Mouse (Mus musculus): ENCODE measurements around the gene Tk2. TPM values are rescaled to one million over a fixed set of nuclear protein-coding genes. Genes with fewer than 3 reads are reported as not detected.

Gene Tk2
- polyA plus RNA-seq, 1 experiment from 2014 or later = 37.8 TPM

DNA sequence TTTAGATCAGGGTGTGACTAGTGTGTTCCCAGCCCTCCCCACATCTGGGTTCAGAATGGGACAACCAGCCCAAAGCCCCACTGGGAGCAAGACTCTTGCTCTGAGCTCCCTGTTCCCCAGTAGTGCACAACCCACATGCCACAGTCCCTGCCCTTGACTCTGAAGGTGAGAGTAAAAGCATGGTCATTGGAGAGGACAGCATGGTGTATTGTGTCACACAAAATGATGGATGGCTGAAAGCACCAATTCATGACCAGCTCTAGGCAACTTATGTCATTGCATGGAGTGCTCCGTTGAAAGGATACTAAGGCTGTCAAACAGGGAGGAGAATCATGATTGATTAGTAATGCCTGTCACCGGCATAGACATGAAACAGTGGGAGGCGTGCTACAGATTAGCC is 43.1 kb downstream of the Tk2 start:
- Histone ChIP-seq H3K27ac (no peak overlapping the region), H3K4me1 (no peaks in the 10 kb centered on the region), H3K9ac (no peak overlapping the region), H3K36me3 (no peaks in the 10 kb centered on the region), H3K27me3 (0 out of 2 replicates have a peak, but pooled peaks cover 9% of the 10 kb centered on the region), H3K4me2 (replicated peaks) (no peak overlapping the region), H3K9me3 (replicated peaks) (no peaks in the 10 kb centered on the region), H3K4me3 (no peak overlapping the region)
- peak; percentile 40; the same call in 1 of the 2 replicates for ATAC-seq (ENCODE audit: low FRiP score)
- 43% methylated on average over 3 of the region's 3 CpGs for WGBS

DNA sequence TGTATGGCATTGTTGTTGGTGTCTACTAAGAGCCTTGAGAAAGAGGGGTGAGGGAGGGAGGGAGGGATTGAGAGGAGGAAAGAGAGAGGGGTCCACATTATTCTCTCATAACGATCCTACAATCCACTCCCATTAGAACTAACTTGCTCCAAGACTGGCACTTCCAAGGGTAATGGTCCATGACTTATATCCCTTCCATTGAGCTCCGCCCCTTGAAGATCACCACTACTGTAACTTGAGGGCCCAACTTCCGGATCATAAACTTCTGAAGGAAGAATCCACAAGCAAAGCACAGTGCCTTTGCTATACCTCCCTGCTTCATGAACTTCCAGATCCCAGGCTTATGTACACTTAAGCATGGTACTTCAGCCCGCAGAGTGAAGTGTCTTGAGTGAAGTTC is 46.0 kb downstream of the Tk2 start:
- no peak overlapping the region for H3K4me3 ChIP-seq
- no peaks in the 10 kb centered on the region for H3K4me1 ChIP-seq
- H3K9ac ChIP-seq = no peak overlapping the region
- no peaks in the 10 kb centered on the region for H3K9me3 ChIP-seq (replicated peaks)
- no peak overlapping the region for H3K4me2 ChIP-seq (replicated peaks)
- ATAC-seq (ENCODE audit: low FRiP score) = no peak
- H3K27me3 ChIP-seq = 0 out of 2 replicates have a peak, but pooled peaks cover 9% of the 10 kb centered on the region
- H3K36me3 ChIP-seq = no peaks in the 10 kb centered on the region
- 94% methylated on average over 4 of the region's 4 CpGs for WGBS
- no peak overlapping the region for H3K27ac ChIP-seq

DNA sequence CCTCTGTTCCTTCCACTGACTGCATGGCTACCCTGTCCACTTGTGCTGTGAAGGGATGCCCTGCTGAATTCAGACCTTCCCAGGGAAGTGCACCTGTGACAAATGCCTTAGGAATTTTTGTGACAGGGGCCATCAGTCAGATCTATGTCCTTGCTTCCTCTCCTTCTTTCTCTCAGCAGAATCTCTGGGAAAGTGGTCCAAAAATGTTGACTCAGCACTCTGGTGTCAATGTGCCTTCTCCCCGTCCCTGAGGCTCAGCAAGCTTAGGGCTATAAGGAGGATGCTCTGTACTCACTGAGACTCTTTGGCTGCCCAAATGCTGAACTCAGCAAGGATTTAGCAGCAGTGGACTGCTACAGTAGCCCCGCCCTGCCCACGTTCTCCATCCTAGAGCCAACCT is 46.7 kb downstream of the Tk2 start:
- 76% methylated on average over 3 of the region's 3 CpGs for WGBS
- Histone ChIP-seq H3K4me1 (no peaks in the 10 kb centered on the region), H3K27ac (no peak overlapping the region), H3K4me2 (replicated peaks) (no peak overlapping the region), H3K9ac (no peak overlapping the region), H3K27me3 (0 out of 2 replicates have a peak, but pooled peaks cover 9% of the 10 kb centered on the region), H3K9me3 (replicated peaks) (no peaks in the 10 kb centered on the region), H3K4me3 (no peak overlapping the region), H3K36me3 (no peaks in the 10 kb centered on the region)
- no peak for ATAC-seq (ENCODE audit: low FRiP score)

DNA sequence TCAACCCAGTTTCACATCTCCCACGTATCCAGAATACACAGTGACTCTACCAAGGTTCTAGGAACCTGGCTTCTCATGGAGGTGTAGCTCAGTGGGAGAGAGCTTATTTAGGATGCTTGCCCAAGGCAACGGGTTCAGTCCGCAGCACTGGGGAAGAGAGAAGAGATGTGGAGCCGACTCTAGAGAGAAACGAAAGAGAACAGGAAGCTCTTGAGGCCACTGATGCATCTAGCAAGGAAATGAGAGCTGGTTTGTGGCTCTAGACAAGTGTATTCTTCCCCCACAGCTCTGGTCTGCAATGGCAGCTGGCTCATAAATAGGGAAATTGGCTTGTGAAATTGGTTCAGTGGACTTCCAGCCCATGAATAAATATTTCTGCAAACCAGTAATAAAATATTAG is 48.6 kb downstream of the Tk2 start:
- no peak for ATAC-seq (ENCODE audit: low FRiP score)
- no peaks in the 10 kb centered on the region for H3K36me3 ChIP-seq
- H3K27ac ChIP-seq = no peak overlapping the region
- no peaks in the 10 kb centered on the region for H3K4me1 ChIP-seq
- WGBS = 79% methylated on average over 5 of the region's 5 CpGs
- no peaks in the 10 kb centered on the region for H3K9me3 ChIP-seq (replicated peaks)
- H3K27me3 ChIP-seq = 0 out of 2 replicates have a peak, but pooled peaks cover 9% of the 10 kb centered on the region
- no peak overlapping the region for H3K4me3 ChIP-seq
- no peak overlapping the region for H3K9ac ChIP-seq
- no peak overlapping the region for H3K4me2 ChIP-seq (replicated peaks)

DNA sequence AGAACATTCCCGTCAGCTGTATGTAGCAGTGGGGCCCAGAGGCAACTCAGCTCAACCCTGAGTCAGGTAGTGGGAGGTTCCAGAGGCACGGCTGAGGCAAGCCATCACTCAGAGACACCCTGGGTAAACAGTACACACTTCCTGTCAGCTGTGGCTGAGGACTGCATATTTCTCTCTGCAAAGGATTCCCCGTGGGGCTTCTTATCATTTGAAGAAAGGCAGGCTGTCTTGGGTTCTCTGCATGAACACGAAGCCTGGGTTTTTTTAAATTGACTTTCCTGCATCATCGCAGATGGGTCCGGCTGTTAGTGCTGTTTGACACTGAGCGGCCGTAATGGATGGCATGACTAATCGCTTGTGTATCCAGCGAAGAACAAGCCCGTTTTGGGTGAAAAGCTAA is 56.9 kb downstream of the Tk2 start:
- H3K4me2 ChIP-seq (replicated peaks) = no peak overlapping the region
- no peak overlapping the region for H3K4me3 ChIP-seq
- H3K36me3 ChIP-seq = no peaks in the 10 kb centered on the region
- H3K27me3 ChIP-seq = peaks cover 7% of the 10 kb centered on the region
- 0 out of 2 replicates have a peak, but pooled peaks cover 6% of the 10 kb centered on the region for H3K9me3 ChIP-seq (replicated peaks)
- peaks cover 5% of the 10 kb centered on the region for H3K4me1 ChIP-seq
- WGBS = 19% methylated on average over 11 of the region's 11 CpGs
- H3K27ac ChIP-seq = peak overlapping the region; percentile 58
- H3K9ac ChIP-seq = no peak overlapping the region
- peak; percentile 85 for ATAC-seq (ENCODE audit: low FRiP score)

DNA sequence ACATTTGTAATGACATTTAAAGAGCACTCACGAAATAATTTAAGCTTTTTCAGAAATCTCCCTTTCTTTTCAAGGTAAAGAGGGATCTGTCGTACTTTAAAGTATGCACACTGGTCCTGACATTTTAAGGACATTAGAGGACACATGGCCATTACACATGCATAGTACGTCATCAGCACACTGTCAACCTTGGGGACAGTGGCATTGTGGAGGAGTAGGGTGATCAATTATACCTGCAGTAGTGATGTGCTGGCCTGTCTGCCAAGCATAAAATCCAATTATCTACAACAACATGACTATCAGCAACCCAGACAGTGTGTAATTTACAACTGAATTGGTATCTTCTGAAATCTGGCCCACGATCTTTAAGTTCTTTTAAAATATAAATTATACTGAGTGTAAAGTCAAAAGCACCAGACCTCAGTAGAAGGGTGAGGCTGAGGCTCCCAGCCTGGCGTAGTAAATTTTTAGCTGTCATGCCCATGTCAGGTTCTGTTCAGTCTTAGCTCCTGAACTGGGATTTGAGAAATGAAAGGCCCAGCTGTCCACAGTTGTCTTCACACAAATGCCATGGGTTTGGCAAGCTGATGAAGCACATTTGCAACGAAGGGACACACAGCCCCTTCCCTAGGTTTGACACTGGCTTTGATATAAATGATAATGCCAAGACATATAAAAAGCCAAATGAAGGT is 57.4 kb downstream of the Tk2 start:
- ATAC-seq (ENCODE audit: low FRiP score) = peak; percentile 55
- H3K4me1 ChIP-seq = peaks cover 5% of the 10 kb centered on the region
- H3K36me3 ChIP-seq = no peaks in the 10 kb centered on the region
- peaks cover 7% of the 10 kb centered on the region for H3K27me3 ChIP-seq
- no peak overlapping the region for H3K4me2 ChIP-seq (replicated peaks)
- 0 out of 2 replicates have a peak, but pooled peaks cover 6% of the 10 kb centered on the region for H3K9me3 ChIP-seq (replicated peaks)
- H3K4me3 ChIP-seq = no peak overlapping the region
- H3K9ac ChIP-seq = no peak overlapping the region
- H3K27ac ChIP-seq = peak overlapping the region; percentile 58
- 58% methylated on average over 6 of the region's 6 CpGs for WGBS

DNA sequence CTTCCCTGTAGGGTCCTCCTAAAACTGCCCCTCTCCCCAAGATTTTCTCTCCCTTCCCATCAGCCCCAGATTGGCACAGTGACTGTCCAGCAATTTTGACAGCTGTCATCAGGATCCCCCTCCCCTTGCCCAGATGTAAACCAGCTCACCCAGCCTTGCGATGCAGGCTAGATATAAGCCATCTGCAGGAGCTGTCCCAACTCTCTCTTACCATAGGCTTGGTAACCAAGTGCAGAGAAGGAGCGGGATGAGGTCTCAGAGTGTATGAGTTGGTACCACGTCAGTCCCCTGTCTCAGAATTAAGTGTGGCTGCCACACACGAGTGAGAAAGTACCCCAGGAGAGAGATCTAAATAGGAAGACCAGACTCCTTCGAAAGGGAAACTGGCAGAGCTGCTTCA is 59.9 kb downstream of the Tk2 start:
- H3K36me3 ChIP-seq = no peaks in the 10 kb centered on the region
- peaks cover 7% of the 10 kb centered on the region for H3K27me3 ChIP-seq
- ATAC-seq (ENCODE audit: low FRiP score) = no peak
- 0 out of 2 replicates have a peak, but pooled peaks cover 5% of the 10 kb centered on the region for H3K9me3 ChIP-seq (replicated peaks)
- peaks cover 12% of the 10 kb centered on the region for H3K4me1 ChIP-seq
- H3K9ac ChIP-seq = no peak overlapping the region
- no peak overlapping the region for H3K4me3 ChIP-seq
- WGBS = 65% methylated on average over 5 of the region's 5 CpGs
- H3K4me2 ChIP-seq (replicated peaks) = no peak overlapping the region
- no peak overlapping the region for H3K27ac ChIP-seq

DNA sequence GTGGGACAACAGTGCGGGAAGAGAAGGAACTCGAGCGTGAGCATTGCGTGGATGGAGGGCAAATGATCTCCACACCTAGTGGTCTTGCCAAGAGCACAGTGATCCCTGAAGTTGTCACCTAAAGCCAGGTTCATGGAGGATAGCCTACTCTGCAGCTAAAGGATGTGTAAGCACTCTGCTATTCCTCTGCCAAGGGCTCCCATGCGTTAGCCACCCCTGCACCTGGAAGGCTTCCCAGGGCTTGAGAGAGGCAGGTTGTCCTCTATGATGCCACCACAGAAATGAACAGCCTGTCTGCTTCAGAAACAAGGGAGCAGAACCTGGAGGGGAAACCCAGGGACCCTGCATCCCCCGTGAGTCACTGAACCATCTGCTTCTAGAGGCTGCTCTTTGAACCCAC is 60.7 kb downstream of the Tk2 start:
- Histone ChIP-seq H3K27me3 (peaks cover 7% of the 10 kb centered on the region), H3K4me1 (peaks cover 12% of the 10 kb centered on the region), H3K4me3 (no peak overlapping the region), H3K9me3 (replicated peaks) (no peaks in the 10 kb centered on the region), H3K9ac (no peak overlapping the region), H3K36me3 (no peaks in the 10 kb centered on the region), H3K27ac (no peak overlapping the region), H3K4me2 (replicated peaks) (no peak overlapping the region)
- WGBS = 88% methylated on average over 6 of the region's 6 CpGs
- no peak for ATAC-seq (ENCODE audit: low FRiP score)

DNA sequence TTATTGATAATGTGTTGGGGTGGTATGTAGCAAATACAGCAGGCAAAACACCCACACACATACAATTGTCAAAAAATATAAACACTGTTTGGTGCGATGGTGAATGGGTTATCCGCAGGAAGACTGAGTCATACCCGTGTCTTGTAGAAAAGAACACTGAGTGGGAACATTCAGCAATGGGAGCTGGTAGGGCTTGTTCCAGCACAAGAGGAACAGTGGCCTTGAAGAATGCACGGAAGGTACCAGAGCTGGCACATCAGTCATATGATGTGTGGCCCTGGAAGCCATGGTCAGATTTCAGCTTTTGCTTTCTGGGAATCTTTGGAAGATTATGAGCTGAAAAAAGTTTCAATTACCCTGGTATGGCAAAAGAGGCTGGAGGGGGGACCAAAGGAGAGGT is 61.5 kb downstream of the Tk2 start:
- no peak overlapping the region for H3K4me2 ChIP-seq (replicated peaks)
- ATAC-seq (ENCODE audit: low FRiP score) = no peak

DNA sequence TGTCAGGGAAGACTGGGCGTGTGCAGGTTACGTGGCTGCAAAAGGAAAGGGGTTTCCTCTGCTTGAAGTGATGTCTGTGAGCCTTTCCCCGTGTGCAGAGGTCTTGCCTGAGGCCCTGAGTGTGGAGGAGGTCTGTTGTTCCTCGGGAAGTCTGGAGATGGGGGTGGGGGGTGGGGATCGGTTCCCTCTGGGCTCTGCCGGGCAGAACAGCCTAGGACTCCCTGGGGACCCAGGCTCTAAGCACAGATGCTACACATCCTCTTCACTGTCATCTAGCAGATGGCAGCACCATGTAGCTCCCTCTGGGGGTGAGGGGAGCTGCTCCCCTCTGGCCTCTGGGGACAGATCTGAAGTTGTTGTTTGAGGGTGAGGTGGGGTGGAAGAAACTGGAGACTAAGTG is 63.5 kb downstream of the Tk2 start:
- Histone ChIP-seq H3K4me2 (replicated peaks) (no peak overlapping the region), H3K27me3 (peaks cover 7% of the 10 kb centered on the region), H3K4me1 (peaks cover 10% of the 10 kb centered on the region), H3K9me3 (replicated peaks) (no peaks in the 10 kb centered on the region), H3K36me3 (no peaks in the 10 kb centered on the region), H3K27ac (no peak overlapping the region), H3K9ac (no peak overlapping the region), H3K4me3 (no peak overlapping the region)
- WGBS = 21% methylated on average over 6 of the region's 6 CpGs
- peak; percentile 60 for ATAC-seq (ENCODE audit: low FRiP score)

More for the DNA sequence above, 61.5 kb downstream of the Tk2 start:
- Histone ChIP-seq H3K9ac (no peak overlapping the region), H3K27me3 (peaks cover 7% of the 10 kb centered on the region), H3K4me3 (no peak overlapping the region), H3K4me1 (peaks cover 12% of the 10 kb centered on the region), H3K9me3 (replicated peaks) (no peaks in the 10 kb centered on the region), H3K36me3 (no peaks in the 10 kb centered on the region), H3K27ac (no peak overlapping the region)
- 96% methylated on average over 4 of the region's 4 CpGs for WGBS

DNA sequence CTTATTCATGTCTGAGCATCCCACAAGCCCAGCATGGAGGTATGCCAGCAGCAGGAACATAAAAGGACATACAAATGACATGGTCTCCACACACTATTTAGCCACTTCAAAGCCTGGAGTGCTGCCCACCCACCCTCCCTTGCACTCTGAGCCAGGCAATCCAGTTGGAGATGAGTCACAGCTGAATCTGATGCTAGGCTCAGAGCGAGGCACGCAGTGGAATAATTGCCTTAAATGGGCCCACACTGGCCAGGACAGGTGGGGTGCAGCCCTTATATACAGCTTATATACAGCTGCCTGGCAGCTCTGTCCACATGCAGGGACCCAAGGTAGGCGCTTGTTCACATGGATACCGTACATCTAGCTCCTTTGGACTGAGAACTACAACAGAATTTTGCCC is 71.3 kb downstream of the Tk2 start:
- peaks cover 19% of the 10 kb centered on the region for H3K27me3 ChIP-seq
- 0 out of 2 replicates have a peak, but pooled peaks cover 3% of the 10 kb centered on the region for H3K4me1 ChIP-seq
- ATAC-seq (ENCODE audit: low FRiP score) = no peak
- H3K27ac ChIP-seq = no peak overlapping the region
- H3K4me2 ChIP-seq (replicated peaks) = no peak overlapping the region
- no peaks in the 10 kb centered on the region for H3K36me3 ChIP-seq
- 81% methylated on average over 4 of the region's 4 CpGs for WGBS
- H3K4me3 ChIP-seq = no peak overlapping the region
- H3K9ac ChIP-seq = no peak overlapping the region
- H3K9me3 ChIP-seq (replicated peaks) = no peaks in the 10 kb centered on the region
